8 mouse cellular contexts compared by ENCODE assay signal in genomic region chr7:4924891-4925301, GRCm38 (mm10). TPM values are rescaled to one million over a fixed set of nuclear protein-coding genes. Genes with fewer than 3 reads are reported as not detected.
A peak's percentile ranks its signal among the peaks of the same experiment; 100 is the strongest.
DNase-seq lines count a peak whose midpoint lies in the region; ATAC-seq lines count a peak whose summit lies in the region.

No protein-coding gene starts in this region.

- H3K27ac ChIP-seq in forebrain, embryonic 11.5 days (ENCODE audit: low read depth, low read length) = peak overlapping the region; percentile 97
- H3K27ac ChIP-seq in macrophage = peak overlapping the region; percentile 25

- DNase-seq in right cerebral cortex, adult 18-20 months = peak; percentile 55
- DNase-seq in right cerebral cortex, postnatal 4 days = no peak
- DNase-seq in forebrain, embryonic 11.5 days (ENCODE audit: low spot score) = peak; percentile 64
- DNase-seq in heart, postnatal 25 days (ENCODE audit: low spot score) = peak; percentile 54
- no peak for DNase-seq in thymus, postnatal 36 days
- DNase-seq in frontal cortex, postnatal 25 days (ENCODE audit: low spot score in 2 of 2) = no peak
- no peak for DNase-seq in frontal cortex, postnatal 36 days (ENCODE audit: low spot score in 2 of 2)

- H3K9me3 ChIP-seq in forebrain, embryonic 11.5 days (ENCODE audit: control insufficient read depth, low read length) = no peaks in the 10 kb centered on the region

- peaks cover 45% of the 10 kb centered on the region for H3K4me1 ChIP-seq in forebrain, embryonic 11.5 days (replicated peaks; ENCODE audit: control insufficient read depth, insufficient read depth, low read length)

- no peak overlapping the region for H3K4me3 ChIP-seq in forebrain, embryonic 11.5 days (ENCODE audit: low read depth, low read length)
- H3K4me3 ChIP-seq in macrophage (ENCODE audit: inconsistent target) = no peak overlapping the region

- no peaks in the 10 kb centered on the region for H3K79me2 ChIP-seq in macrophage (ENCODE audit: inconsistent target)

- H3K9ac ChIP-seq in forebrain, embryonic 11.5 days (ENCODE audit: low read length) = peak overlapping the region; percentile 35; the same call in 1 of the 2 replicates

- WGBS in forebrain, embryonic 11.5 days = 7% methylated on average over 4 of the region's 4 CpGs
- 14% methylated on average over 1 of the region's 4 CpGs for WGBS in macrophage (ENCODE audit: missing documents)

- H3K27me3 ChIP-seq in forebrain, embryonic 11.5 days (ENCODE audit: control insufficient read depth, insufficient read depth, low read length) = no peaks in the 10 kb centered on the region

- H3K36me3 ChIP-seq in forebrain, embryonic 11.5 days (ENCODE audit: control insufficient read depth, insufficient read depth, low read length) = peaks cover 4% of the 10 kb centered on the region; the same call in 1 of the 2 replicates
- H3K36me3 ChIP-seq in macrophage (ENCODE audit: inconsistent target) = peaks cover 4% of the 10 kb centered on the region; the same call in 1 of the 2 replicates

- ATAC-seq in forebrain, embryonic 11.5 days (replicated peaks; ENCODE audit: low FRiP score) = no peak

- peak overlapping the region; percentile 18; the same call in 1 of the 2 replicates for H3K4me2 ChIP-seq in forebrain, embryonic 11.5 days (ENCODE audit: low read depth, low read length, severe bottlenecking)

- intact Hi-C loops in heart, postnatal 25 days (cut with DNase I) = no loop called here

RNA-seq across cellular contexts. Expression of gene Ssc5d, which starts 0.7 kb away (rescaled TPM):
- polyA plus RNA-seq in forebrain, embryonic 11.5 days (2014; fragmentation: Nextera tagmentation; extraction: Ambion mirVana) = 0.79 and 0.91 TPM in 2 replicates
- total RNA-seq in heart, postnatal 25 days (2021) = 1 to 10 TPM; 3.8 to 4.3 TPM
- 1 to 10 TPM in 8 of 26 experiments, under 1 TPM in 18; 0.16 to 5.4 (median 0.47) TPM for total RNA-seq in macrophage (2018; cell fraction: chromatin; rRNA removed)
- 1 to 10 TPM in 2 of 26 experiments, under 1 TPM in 24; 0.06 to 1.2 (median 0.36) TPM for total RNA-seq in macrophage (2018; cell fraction: cytosol; rRNA removed)
- total RNA-seq in macrophage (2018; cell fraction: nucleus; rRNA removed) = 1 to 10 TPM in 15 of 26 experiments, under 1 TPM in 11; 0.18 to 2.9 (median 1.3) TPM
- 0.13 to 0.33 TPM (median 0.28 TPM) in 3 replicates for polyA plus RNA-seq in macrophage (2018)

RNA-seq across cellular contexts. Expression of gene Nat14, which starts 3.1 kb away (rescaled TPM):
- 10.8 and 12.6 TPM in 2 replicates for polyA plus RNA-seq in forebrain, embryonic 11.5 days (2014; fragmentation: Nextera tagmentation; extraction: Ambion mirVana)
- 1 to 10 TPM; 3.8 to 5.4 TPM for total RNA-seq in heart, postnatal 25 days (2021)
- 1 to 10 TPM in 25 of 26 experiments, under 1 TPM in 1; 0.46 to 7.4 (median 3.0) TPM for total RNA-seq in macrophage (2018; cell fraction: chromatin; rRNA removed)
- total RNA-seq in macrophage (2018; cell fraction: cytosol; rRNA removed) = under 1 TPM; 0.09 to 0.71 (median 0.34) TPM
- total RNA-seq in macrophage (2018; cell fraction: nucleus; rRNA removed) = 1 to 10 TPM in 18 of 26 experiments, under 1 TPM in 8; 0.36 to 6.6 (median 1.8) TPM
- polyA plus RNA-seq in macrophage (2018) = 0.15 to 1.1 TPM (median 0.17 TPM) in 3 replicates

RNA-seq across cellular contexts. Expression of gene Zfp628, which starts 9.9 kb away (rescaled TPM):
- 4.8 and 5.0 TPM in 2 replicates for polyA plus RNA-seq in forebrain, embryonic 11.5 days (2014; fragmentation: Nextera tagmentation; extraction: Ambion mirVana)
- 1 to 10 TPM; 7.9 to 8.1 TPM for total RNA-seq in heart, postnatal 25 days (2021)
- 10 to 100 TPM in 9 of 26 experiments, 1 to 10 TPM in 17; 4.8 to 12.2 (median 8.9) TPM for total RNA-seq in macrophage (2018; cell fraction: chromatin; rRNA removed)
- total RNA-seq in macrophage (2018; cell fraction: cytosol; rRNA removed) = 1 to 10 TPM; 5.0 to 8.7 (median 6.9) TPM
- 10 to 100 TPM in 8 of 26 experiments, 1 to 10 TPM in 18; 5.9 to 11.3 (median 9.1) TPM for total RNA-seq in macrophage (2018; cell fraction: nucleus; rRNA removed)
- polyA plus RNA-seq in macrophage (2018) = 3.1 to 5.6 TPM (median 4.4 TPM) in 3 replicates

RNA-seq across cellular contexts. Expression of gene Gm36210, which starts 18.6 kb away (rescaled TPM):
- polyA plus RNA-seq in forebrain, embryonic 11.5 days (2014; fragmentation: Nextera tagmentation; extraction: Ambion mirVana) = 0.56 and 0.59 TPM in 2 replicates
- total RNA-seq in heart, postnatal 25 days (2021) = not detected
- total RNA-seq in macrophage (2018; cell fraction: chromatin; rRNA removed) = not detected
- total RNA-seq in macrophage (2018; cell fraction: cytosol; rRNA removed) = not detected
- total RNA-seq in macrophage (2018; cell fraction: nucleus; rRNA removed) = not detected
- polyA plus RNA-seq in macrophage (2018) = not detected in 3 replicates

RNA-seq across cellular contexts. Expression of gene Sbk2, which starts 39.3 kb away (rescaled TPM):
- polyA plus RNA-seq in forebrain, embryonic 11.5 days (2014; fragmentation: Nextera tagmentation; extraction: Ambion mirVana) = 0.33 TPM in 1 of 2 replicates, not detected in the other
- 10 to 100 TPM; 22.4 to 28.7 TPM for total RNA-seq in heart, postnatal 25 days (2021)
- total RNA-seq in macrophage (2018; cell fraction: chromatin; rRNA removed) = 1 to 10 TPM in 3 of 26 experiments, under 1 TPM in 4, not detected in 19; 0.32 to 1.3 (median 0.94) TPM
- 1 to 10 TPM in 6 of 26 experiments, under 1 TPM in 20; 0.07 to 1.7 (median 0.34) TPM for total RNA-seq in macrophage (2018; cell fraction: cytosol; rRNA removed)
- total RNA-seq in macrophage (2018; cell fraction: nucleus; rRNA removed) = 1 to 10 TPM in 3 of 26 experiments, under 1 TPM in 11, not detected in 12; 0.37 to 2.4 (median 0.63) TPM
- polyA plus RNA-seq in macrophage (2018) = 0.36 to 1.8 TPM (median 1.1 TPM) in 3 replicates

Comparison
In these comparisons a context has a peak if more than half of its experiments do, and no peak if none do; other contexts are left out.
1. DNase-seq: peak in right cerebral cortex, adult 18-20 months (single experiment), forebrain, embryonic 11.5 days (single experiment) and heart, postnatal 25 days (single experiment); none in right cerebral cortex, postnatal 4 days (single experiment), thymus, postnatal 36 days (0 of 2), frontal cortex, postnatal 25 days (0 of 2) and frontal cortex, postnatal 36 days (0 of 2).